Mouse (Mus musculus): ENCODE data around the gene Slc19a1. TPM values are rescaled to one million over a fixed set of nuclear protein-coding genes. Genes with fewer than 3 reads are reported as not detected.

Gene Slc19a1
- polyA plus RNA-seq, 1 experiment from 2014 or later, result 30.0 TPM

- ATAC-seq (ENCODE audit: low FRiP score, low read depth), result no peak
- Histone ChIP-seq H3K9ac (no peak overlapping the region), H3K36me3 (no peaks in the 10 kb centered on the region)
These were observed 46.9 kb downstream of the Slc19a1 start for GRCm38 (mm10) chr10:77078961-77079360.

GRCm38 (mm10) chr10:77082453-77082852 lies 50.4 kb downstream of the Slc19a1 start:
- WGBS, result 20% methylated on average over 3 of the region's 3 CpGs
- H3K4me1 ChIP-seq, result no peaks in the 10 kb centered on the region
- no peaks in the 10 kb centered on the region for H3K27me3 ChIP-seq
- H3K36me3 ChIP-seq, result no peaks in the 10 kb centered on the region
- H3K27ac ChIP-seq, result no peak overlapping the region
- no peak overlapping the region for H3K9ac ChIP-seq
- no peaks in the 10 kb centered on the region for H3K9me3 ChIP-seq
- H3K4me2 ChIP-seq (replicated peaks), result no peak overlapping the region
- no peak overlapping the region for H3K4me3 ChIP-seq
- peak; percentile 60; the same call in 1 of the 2 replicates for ATAC-seq (ENCODE audit: low FRiP score, low read depth)

More at GRCm38 (mm10) chr10:77078961-77079360, 46.9 kb downstream of the Slc19a1 start:
- H3K27me3 ChIP-seq, result no peaks in the 10 kb centered on the region
- no peaks in the 10 kb centered on the region for H3K4me1 ChIP-seq
- H3K27ac ChIP-seq, result no peak overlapping the region
- 83% methylated on average over 8 of the region's 8 CpGs for WGBS
- H3K4me2 ChIP-seq (replicated peaks), result no peak overlapping the region
- no peak overlapping the region for H3K4me3 ChIP-seq
- H3K9me3 ChIP-seq, result no peaks in the 10 kb centered on the region

- Histone ChIP-seq H3K36me3 (no peaks in the 10 kb centered on the region), H3K4me3 (no peak overlapping the region), H3K27me3 (no peaks in the 10 kb centered on the region), H3K27ac (no peak overlapping the region), H3K9ac (no peak overlapping the region), H3K4me2 (replicated peaks) (no peak overlapping the region), H3K4me1 (no peaks in the 10 kb centered on the region), H3K9me3 (no peaks in the 10 kb centered on the region)
- 73% methylated on average over 5 of the region's 5 CpGs for WGBS
- no peak for ATAC-seq (ENCODE audit: low FRiP score, low read depth)
These were observed 50.9 kb downstream of the Slc19a1 start for GRCm38 (mm10) chr10:77082921-77083320.

GRCm38 (mm10) chr10:77084568-77084967 lies 52.5 kb downstream of the Slc19a1 start:
- no peaks in the 10 kb centered on the region for H3K9me3 ChIP-seq
- H3K27me3 ChIP-seq, result no peaks in the 10 kb centered on the region
- H3K4me2 ChIP-seq (replicated peaks), result no peak overlapping the region
- H3K4me1 ChIP-seq, result no peaks in the 10 kb centered on the region
- no peak overlapping the region for H3K9ac ChIP-seq
- WGBS, result 67% methylated on average over 1 of the region's 1 CpGs
- no peak overlapping the region for H3K4me3 ChIP-seq
- no peak for ATAC-seq (ENCODE audit: low FRiP score, low read depth)
- H3K36me3 ChIP-seq, result no peaks in the 10 kb centered on the region
- H3K27ac ChIP-seq, result no peak overlapping the region

GRCm38 (mm10) chr10:77089336-77089735 lies 57.3 kb downstream of the Slc19a1 start:
- Histone ChIP-seq H3K9me3 (peaks cover 8% of the 10 kb centered on the region), H3K36me3 (no peaks in the 10 kb centered on the region; the same call in 1 of the 2 replicates), H3K27ac (no peak overlapping the region), H3K4me1 (no peaks in the 10 kb centered on the region), H3K4me3 (no peak overlapping the region), H3K4me2 (replicated peaks) (no peak overlapping the region), H3K9ac (no peak overlapping the region), H3K27me3 (no peaks in the 10 kb centered on the region)
- ATAC-seq (ENCODE audit: low FRiP score, low read depth), result no peak
- WGBS, result 64% methylated on average over 8 of the region's 8 CpGs

- Histone ChIP-seq H3K4me1 (no peaks in the 10 kb centered on the region), H3K27me3 (no peaks in the 10 kb centered on the region), H3K9ac (no peak overlapping the region), H3K4me2 (replicated peaks) (no peak overlapping the region), H3K4me3 (no peak overlapping the region), H3K9me3 (peaks cover 8% of the 10 kb centered on the region), H3K27ac (no peak overlapping the region), H3K36me3 (no peaks in the 10 kb centered on the region; the same call in 1 of the 2 replicates)
- ATAC-seq (ENCODE audit: low FRiP score, low read depth), result no peak
- WGBS, result 82% methylated on average over 5 of the region's 5 CpGs
These were observed 58.0 kb downstream of the Slc19a1 start for GRCm38 (mm10) chr10:77090063-77090462.

- H3K4me3 ChIP-seq, result no peak overlapping the region
- H3K27me3 ChIP-seq, result no peaks in the 10 kb centered on the region
- no peak overlapping the region for H3K27ac ChIP-seq
- no peak for ATAC-seq (ENCODE audit: low FRiP score, low read depth)
- WGBS, result 76% methylated on average over 4 of the region's 4 CpGs
- peaks cover 4% of the 10 kb centered on the region for H3K36me3 ChIP-seq
- no peak overlapping the region for H3K4me2 ChIP-seq (replicated peaks)
- H3K9ac ChIP-seq, result no peak overlapping the region
- no peaks in the 10 kb centered on the region for H3K4me1 ChIP-seq
- H3K9me3 ChIP-seq, result peaks cover 8% of the 10 kb centered on the region
These were observed 59.6 kb downstream of the Slc19a1 start for GRCm38 (mm10) chr10:77091538-77092097.

GRCm38 (mm10) chr10:77093817-77094216 lies 61.8 kb downstream of the Slc19a1 start:
- ATAC-seq (ENCODE audit: low FRiP score, low read depth), result no peak
- Histone ChIP-seq H3K4me3 (no peak overlapping the region), H3K36me3 (peaks cover 4% of the 10 kb centered on the region), H3K27me3 (no peaks in the 10 kb centered on the region), H3K9ac (no peak overlapping the region), H3K27ac (no peak overlapping the region), H3K4me1 (peaks cover 13% of the 10 kb centered on the region; the same call in 1 of the 2 replicates), H3K9me3 (peaks cover 8% of the 10 kb centered on the region), H3K4me2 (replicated peaks) (no peak overlapping the region)

- peaks cover 18% of the 10 kb centered on the region; the same call in 1 of the 2 replicates for H3K4me1 ChIP-seq
- peaks cover 4% of the 10 kb centered on the region for H3K36me3 ChIP-seq
These were observed 63.6 kb downstream of the Slc19a1 start for GRCm38 (mm10) chr10:77095666-77096065.

GRCm38 (mm10) chr10:77097006-77097889 lies 65.2 kb downstream of the Slc19a1 start:
- WGBS, result 81% methylated on average over 12 of the region's 12 CpGs
- no peak for ATAC-seq (ENCODE audit: low FRiP score, low read depth)
- H3K27ac ChIP-seq, result peak overlapping the region; percentile 28; the same call in 1 of the 2 replicates

More at GRCm38 (mm10) chr10:77095666-77096065, 63.6 kb downstream of the Slc19a1 start:
- no peak overlapping the region for H3K27ac ChIP-seq
- no peak for ATAC-seq (ENCODE audit: low FRiP score, low read depth)
- H3K9me3 ChIP-seq, result peaks cover 8% of the 10 kb centered on the region
- WGBS, result 86% methylated on average over 3 of the region's 3 CpGs
- no peaks in the 10 kb centered on the region for H3K27me3 ChIP-seq
- no peak overlapping the region for H3K4me2 ChIP-seq (replicated peaks)
- H3K4me3 ChIP-seq, result no peak overlapping the region
- H3K9ac ChIP-seq, result no peak overlapping the region

GRCm38 (mm10) chr10:77097890-77098200 lies 65.8 kb downstream of the Slc19a1 start:
- 79% methylated on average over 4 of the region's 4 CpGs for WGBS
- ATAC-seq (ENCODE audit: low FRiP score, low read depth), result no peak; the same call in 1 of the 2 replicates
- peaks cover 3% of the 10 kb centered on the region for H3K9me3 ChIP-seq

More at GRCm38 (mm10) chr10:77097006-77097889, 65.2 kb downstream of the Slc19a1 start:
- Histone ChIP-seq H3K9ac (no peak overlapping the region), H3K9me3 (peaks cover 8% of the 10 kb centered on the region), H3K27me3 (no peaks in the 10 kb centered on the region), H3K4me2 (replicated peaks) (no peak overlapping the region), H3K4me3 (no peak overlapping the region), H3K36me3 (peaks cover 4% of the 10 kb centered on the region), H3K4me1 (peaks cover 18% of the 10 kb centered on the region; the same call in 1 of the 2 replicates)

GRCm38 (mm10) chr10:77098619-77099018 lies 66.6 kb downstream of the Slc19a1 start:
- no peak overlapping the region for H3K27ac ChIP-seq
- WGBS, result 85% methylated on average over 2 of the region's 2 CpGs
- H3K27me3 ChIP-seq, result no peaks in the 10 kb centered on the region
- no peaks in the 10 kb centered on the region for H3K9me3 ChIP-seq
- no peak overlapping the region for H3K4me3 ChIP-seq
- H3K4me1 ChIP-seq, result peaks cover 18% of the 10 kb centered on the region; the same call in 1 of the 2 replicates
- no peak for ATAC-seq (ENCODE audit: low FRiP score, low read depth)
- H3K4me2 ChIP-seq (replicated peaks), result no peak overlapping the region
- H3K36me3 ChIP-seq, result peaks cover 4% of the 10 kb centered on the region; the same call in 1 of the 2 replicates
- no peak overlapping the region; the same call in 1 of the 2 replicates for H3K9ac ChIP-seq

More at GRCm38 (mm10) chr10:77097890-77098200, 65.8 kb downstream of the Slc19a1 start:
- Histone ChIP-seq H3K27me3 (no peaks in the 10 kb centered on the region), H3K9ac (no peak overlapping the region), H3K36me3 (peaks cover 4% of the 10 kb centered on the region), H3K27ac (peak overlapping the region; percentile 28; the same call in 1 of the 2 replicates), H3K4me2 (replicated peaks) (no peak overlapping the region), H3K4me3 (no peak overlapping the region), H3K4me1 (peaks cover 18% of the 10 kb centered on the region; the same call in 1 of the 2 replicates)
